Mouse (Mus musculus): ENCODE data around the gene Trim30b.
"Not testable (repeated sequence)": the region's sequence is repeated elsewhere in the genome, so short reads cannot be mapped to it uniquely, and the experiment has no call there.

GRCm38 (mm10) chr7:104315369-104316080, 54.2 kb downstream of the Trim30b start, which contains the start of gene Trim12a:
- not testable (repeated sequence) for TF ChIP-seq CTCF, EP300 (IDR thresholded peaks at IDR 0.05; ENCODE audit: low read depth)

Data from heart, postnatal 0 days (tissue).